Mouse (Mus musculus) C2C12 (cell line): ENCODE results near the gene Chsy1.

Experiments used
- CTCF ChIP-seq: IDR thresholded peaks from one replicate; pipeline ENCODE4 v1.5.1; 2011; ENCODE audit not compliant: control insufficient read depth, insufficient read depth, insufficient read length
- MYOD1 ChIP-seq: IDR thresholded peaks from one replicate; pipeline ENCODE4 v1.6.1; 2011; ENCODE audit warnings: low read depth; ENCODE audit not compliant: control insufficient read depth, insufficient read length
- MYOG ChIP-seq: IDR thresholded peaks from one replicate; pipeline ENCODE4 v1.6.1; 2011; ENCODE audit not compliant: control insufficient read depth, insufficient read length; ENCODE audit errors: extremely low read depth
- USF1 ChIP-seq: IDR thresholded peaks from one replicate; pipeline ENCODE4 v1.6.1; 2011; ENCODE audit warnings: low read depth, mild to moderate bottlenecking, control low read depth, moderate library complexity

DNA sequence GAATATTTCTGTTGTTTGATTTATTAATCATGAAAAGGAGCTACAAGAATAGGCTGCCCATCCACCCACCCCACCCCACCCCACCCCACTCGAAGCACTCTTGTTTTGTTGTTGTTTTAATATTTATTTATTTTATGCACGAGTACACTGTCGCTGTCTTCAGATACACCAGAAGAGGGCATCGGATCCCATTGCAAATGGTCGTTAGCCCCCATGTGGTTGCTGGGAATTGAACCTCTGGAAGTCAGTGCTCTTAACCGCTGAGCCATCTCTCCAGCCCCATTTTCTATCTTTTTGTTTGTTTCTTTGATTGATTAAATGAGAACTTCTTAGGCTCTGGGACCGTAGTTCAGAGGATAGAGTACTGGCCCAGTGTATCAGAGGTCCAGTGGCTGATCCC, 1.4 kb upstream of the Chsy1 start:
- TF ChIP-seq CTCF (peak; percentile 18), MYOD1 (no peak), USF1 (no peak), MYOG (no peak)
